Mouse (Mus musculus): ENCODE data around the gene Gtf2a1. TPM values are rescaled to one million over a fixed set of nuclear protein-coding genes. Genes with fewer than 3 reads are reported as not detected.

Gtf2a1 gene
- 31.1 TPM for polyA plus RNA-seq (2017; shearing (Covaris generic))

GRCm38 (mm10) chr12:91589847-91590690, at the start of gene Gtf2a1:
Gene Gtf2a1 (minus strand): TSS chr12:91590487.

Other genes starting within 250 kb of the Gtf2a1 start
- 8.5 TPM for gene Cep128, start 206.1 kb downstream of the Gtf2a1 start, polyA plus RNA-seq (2017; shearing (Covaris generic))
- not detected for gene Tshr, start 205.9 kb downstream of the Gtf2a1 start, polyA plus RNA-seq (2017; shearing (Covaris generic))
- gene Ston2, start 197.9 kb upstream of the Gtf2a1 start, polyA plus RNA-seq (2017; shearing (Covaris generic)): 0.47 TPM